Mouse (Mus musculus) CH12.LX (cell line): Measurements from ENCODE around the gene Cabp1. TPM values are rescaled to one million over a fixed set of nuclear protein-coding genes. Genes with fewer than 3 reads are reported as not detected.

Experiments
- DNase-seq: peaks from one replicate; pipeline ENCODE4 v3.0.0-alpha.2; 2013; ENCODE audit errors: extremely low read depth
- H3K27ac ChIP-seq: 2 replicates; pipeline ENCODE4 v1.5.1; 2012; ENCODE audit warnings: low read depth, mild to moderate bottlenecking, control low read depth, moderate library complexity; ENCODE audit not compliant: insufficient read depth
- H3K27me3 ChIP-seq: replicated peaks from 2 replicates; pipeline ENCODE3; 2012; ENCODE audit warnings: inconsistent platforms
- H3K36me3 ChIP-seq, 2 experiments: replicated peaks in 1 of 2; 2 replicates each; pipeline versions ENCODE3 to v1.6.1; 2012; ENCODE audit warnings: inconsistent platforms in 1 of 2, low read length in 1 of 2, mild to moderate bottlenecking in 1 of 2, mixed read lengths in 1 of 2, moderate library complexity in 1 of 2; ENCODE audit not compliant: control insufficient read depth in 1 of 2, insufficient read depth in 1 of 2
- H3K4me1 ChIP-seq, 2 experiments: 2 replicates each; pipeline ENCODE4 v1.6.1; 2012; ENCODE audit warnings: inconsistent platforms in 1 of 2, moderate library complexity in 1 of 2; ENCODE audit not compliant: insufficient read depth in 2 of 2, control insufficient read depth in 1 of 2
- H3K4me2 ChIP-seq: 2 replicates; pipeline ENCODE4 v1.6.1; 2012; ENCODE audit warnings: low read depth, mild to moderate bottlenecking, control low read depth; ENCODE audit not compliant: poor library complexity, insufficient read depth, severe bottlenecking
- H3K4me3 ChIP-seq, 3 experiments: fragments of 150-350 bp in 1 of 3; sonication (generic) in 1 of 3; replicated peaks in 1 of 3; 2 replicates each; pipeline versions ENCODE3 to v1.5.1; 2011 to 2012; ENCODE audit warnings: low read depth in 2 of 3, low read length in 2 of 3, mild to moderate bottlenecking in 2 of 3, moderate library complexity in 2 of 3, control low read depth in 1 of 3, improper control_type of control experiment in 1 of 3, inconsistent platforms in 1 of 3, mixed read lengths in 1 of 3; ENCODE audit not compliant: poor library complexity in 1 of 3
- H3K79me2 ChIP-seq: replicated peaks from 2 replicates; pipeline ENCODE4 v1.6.1; 2012; ENCODE audit warnings: mild to moderate bottlenecking, moderate library complexity; ENCODE audit not compliant: control insufficient read depth, poor library complexity, insufficient read depth, severe bottlenecking; ENCODE audit errors: extremely low read depth
- H3K9ac ChIP-seq: 2 replicates; pipeline ENCODE4 v1.6.1; 2012; ENCODE audit warnings: low read depth, mild to moderate bottlenecking, control low read depth, moderate library complexity; ENCODE audit not compliant: insufficient read depth
- H3K9me3 ChIP-seq: replicated peaks from 2 replicates; pipeline ENCODE3; 2012; ENCODE audit warnings: low read length, inconsistent platforms, mixed read lengths
- BHLHE40 ChIP-seq: IDR thresholded peaks from 2 replicates; pipeline ENCODE4 v1.6.1; 2011; ENCODE audit warnings: mild to moderate bottlenecking, low read depth, low read length, improper control_type of control experiment
- CHD2 ChIP-seq: IDR thresholded peaks from 2 replicates; pipeline ENCODE4 v1.6.1; 2011; ENCODE audit warnings: low read length, improper control_type of control experiment
- CTCF ChIP-seq, 2 experiments: IDR thresholded peaks in 1 of 2; conservative IDR thresholded peaks in 1 of 2; 2 replicates each; pipeline ENCODE4 v1.5.1; 2011 to 2012; ENCODE audit warnings: low read depth in 2 of 2, low read length in 2 of 2, improper control_type of control experiment in 1 of 2, inconsistent platforms in 1 of 2, mild to moderate bottlenecking in 1 of 2, moderate library complexity in 1 of 2
- E2F4 ChIP-seq: IDR thresholded peaks from 2 replicates; pipeline ENCODE4 v1.6.1; 2011; ENCODE audit warnings: low read depth, low read length, improper control_type of control experiment; ENCODE audit not compliant: insufficient replicate concordance
- ELF1 ChIP-seq: IDR thresholded peaks from 2 replicates; pipeline ENCODE4 v1.6.1; 2014; ENCODE audit warnings: low read depth, mild to moderate bottlenecking, inconsistent platforms, low read length, improper control_type of control experiment
- EP300 ChIP-seq: IDR thresholded peaks from 2 replicates; pipeline ENCODE4 v1.6.1; 2011; ENCODE audit warnings: low read length, improper control_type of control experiment
- ETS1 ChIP-seq: conservative IDR thresholded peaks from 2 replicates; pipeline ENCODE4 v1.6.1; 2012; ENCODE audit warnings: low read depth, mild to moderate bottlenecking, inconsistent platforms, low read length, improper control_type of control experiment, moderate library complexity
- GABPA ChIP-seq: IDR thresholded peaks from 2 replicates; pipeline ENCODE4 v1.6.1; 2012; ENCODE audit warnings: low read depth, low read length, improper control_type of control experiment, inconsistent platforms; ENCODE audit not compliant: insufficient replicate concordance
- IRF4 ChIP-seq: IDR thresholded peaks from 2 replicates; pipeline ENCODE4 v1.6.1; 2014; ENCODE audit warnings: low read depth, mild to moderate bottlenecking, inconsistent platforms, low read length, improper control_type of control experiment
- JUN ChIP-seq: IDR thresholded peaks from 2 replicates; pipeline ENCODE4 v1.6.1; 2011; ENCODE audit warnings: low read depth, mild to moderate bottlenecking, low read length, improper control_type of control experiment, moderate library complexity; ENCODE audit not compliant: insufficient read depth
- KAT2A ChIP-seq: IDR thresholded peaks from 2 replicates; pipeline ENCODE4 v1.6.1; 2012; ENCODE audit warnings: low read length, improper control_type of control experiment, inconsistent platforms; ENCODE audit not compliant: insufficient replicate concordance
- MAFK ChIP-seq: IDR thresholded peaks from 2 replicates; pipeline ENCODE4 v1.6.1; 2011; ENCODE audit warnings: low read length, improper control_type of control experiment; ENCODE audit not compliant: insufficient replicate concordance
- MAX ChIP-seq: IDR thresholded peaks from 2 replicates; pipeline ENCODE4 v1.6.1; 2011; ENCODE audit warnings: low read length, improper control_type of control experiment
- MEF2A ChIP-seq: IDR thresholded peaks from 2 replicates; pipeline ENCODE4 v1.6.1; 2014; ENCODE audit warnings: low read depth, mild to moderate bottlenecking, inconsistent platforms, low read length, improper control_type of control experiment, borderline replicate concordance
- MXI1 ChIP-seq: IDR thresholded peaks from 2 replicates; pipeline ENCODE4 v1.6.1; 2011; ENCODE audit warnings: mild to moderate bottlenecking, low read depth, low read length, improper control_type of control experiment
- NELFE ChIP-seq: IDR thresholded peaks from 2 replicates; pipeline ENCODE4 v1.6.1; 2011; ENCODE audit warnings: low read depth, low read length, improper control_type of control experiment
- NRF1 ChIP-seq: IDR thresholded peaks from 2 replicates; pipeline ENCODE4 v1.6.1; 2014; ENCODE audit warnings: low read depth, mild to moderate bottlenecking, inconsistent platforms, low read length, improper control_type of control experiment, moderate library complexity
- PAX5 ChIP-seq: IDR thresholded peaks from 2 replicates; pipeline ENCODE4 v1.6.1; 2012; ENCODE audit warnings: low read length, inconsistent platforms, mixed read lengths
- POLR2A ChIP-seq: IDR thresholded peaks from 2 replicates; pipeline ENCODE4 v1.6.1; 2011; ENCODE audit warnings: low read depth, mild to moderate bottlenecking, improper control_type of control experiment, low read length
- POLR2AphosphoS2 ChIP-seq: IDR thresholded peaks from 2 replicates; pipeline ENCODE4 v1.6.1; 2011; ENCODE audit warnings: low read depth, low read length, improper control_type of control experiment
- RAD21 ChIP-seq: IDR thresholded peaks from 2 replicates; pipeline ENCODE4 v1.6.1; 2011; ENCODE audit warnings: low read depth, mild to moderate bottlenecking, low read length, improper control_type of control experiment, moderate library complexity
- SIN3A ChIP-seq: IDR thresholded peaks from 2 replicates; pipeline ENCODE4 v1.6.1; 2012; ENCODE audit warnings: low read length, improper control_type of control experiment, inconsistent platforms
- SMC3 ChIP-seq: IDR thresholded peaks from 2 replicates; pipeline ENCODE4 v1.6.1; 2011; ENCODE audit warnings: low read depth, low read length, improper control_type of control experiment
- TBP ChIP-seq: conservative IDR thresholded peaks from 2 replicates; pipeline ENCODE4 v1.6.1; 2011; ENCODE audit warnings: low read depth, low read length, improper control_type of control experiment
- TCF12 ChIP-seq: IDR thresholded peaks from 2 replicates; pipeline ENCODE4 v1.6.1; 2014; ENCODE audit warnings: low read depth, mild to moderate bottlenecking, inconsistent platforms, low read length, improper control_type of control experiment
- USF1 ChIP-seq: IDR thresholded peaks from 2 replicates; pipeline ENCODE4 v1.6.1; 2014; ENCODE audit warnings: low read depth, mild to moderate bottlenecking, inconsistent platforms, low read length, improper control_type of control experiment
- USF2 ChIP-seq: conservative IDR thresholded peaks from 2 replicates; pipeline ENCODE4 v1.6.1; 2011; ENCODE audit warnings: low read depth, low read length, improper control_type of control experiment
- ZC3H11A ChIP-seq: IDR thresholded peaks from 2 replicates; pipeline ENCODE4 v1.6.1; 2012; ENCODE audit warnings: low read depth, mild to moderate bottlenecking, inconsistent platforms, low read length, improper control_type of control experiment
- ZMIZ1 ChIP-seq: IDR thresholded peaks from 2 replicates; pipeline ENCODE4 v1.6.1; 2012; ENCODE audit warnings: low read depth, mild to moderate bottlenecking, inconsistent platforms, low read length, improper control_type of control experiment
- ZNF384 ChIP-seq: IDR thresholded peaks from 2 replicates; pipeline ENCODE4 v1.6.1; 2012; ENCODE audit warnings: low read depth, low read length, improper control_type of control experiment, inconsistent platforms
- dilution Hi-C: fragments of 300-500 bp; cut with MboI; formaldehyde crosslinking; loops from 2 replicates; pipeline ENCODE4 v1.14.3; 2020; ENCODE audit warnings: low sequenced_read_pairs; ENCODE audit not compliant: extremely low pct_unique_long_range_greater_than_20kb, extremely low pct_ligation_motif_present
- in situ Hi-C: fragments of 300-500 bp; cut with MboI; formaldehyde crosslinking; loops from 3 replicates; pipeline ENCODE4 v1.14.3; 2019; ENCODE audit warnings: low sequenced_read_pairs, low pct_ligation_motif_present, low pct_unique_long_range_greater_than_20kb, mixed read lengths
- polyA plus RNA-seq: library from polyadenylated mRNA; unstranded; fragments of >175 nt; gene quantifications from 2 replicates; pipeline ENCODE4 v1.2.1, GENCODE M21; 2012; ENCODE audit warnings: low read depth; ENCODE audit not compliant: insufficient read length
- total RNA-seq, 2 experiments: library from RNA; depleted of rRNA; stranded (reverse); fragments of 300-350 nt in 1 of 2; fragments of >200 nt in 1 of 2; gene quantifications; 2 replicates each; pipeline ENCODE4 v1.2.3; 2012 to 2014

Gene Cabp1
- total and polyA plus RNA-seq, 3 experiments: 0.59 to 1.8 (median 1.7) TPM

DNA sequence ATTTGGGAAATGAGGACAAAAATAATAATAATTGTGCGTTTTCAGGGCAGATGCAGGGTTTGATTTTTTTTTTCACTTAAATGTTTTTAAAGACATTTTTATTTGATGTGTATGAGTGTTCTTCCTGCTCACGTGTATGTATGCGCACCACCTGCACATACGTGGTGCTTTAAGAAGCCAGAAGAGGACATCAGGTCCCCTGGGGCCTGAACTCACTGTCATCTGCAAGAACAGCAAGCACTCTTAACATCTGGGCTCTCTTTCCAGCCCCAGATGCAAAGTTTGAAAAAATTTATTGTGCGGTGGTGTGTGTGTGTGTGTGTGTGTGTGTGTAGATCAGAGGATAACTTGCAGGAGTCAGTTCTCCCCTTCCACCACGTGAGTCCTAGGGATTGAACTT is 16.3 kb downstream of the Cabp1 start:
- no peak overlapping the region for H3K9ac ChIP-seq
- H3K27ac ChIP-seq: no peak overlapping the region
- H3K9me3 ChIP-seq: peaks cover 2% of the 10 kb centered on the region
- H3K4me2 ChIP-seq: no peak overlapping the region
- peaks cover 1 to 13% of the 10 kb centered on the region in 2 experiments; a peak in 3 of 4 replicates for H3K4me1 ChIP-seq
- TF ChIP-seq SIN3A (no peak), CTCF (conservative IDR thresholded peaks at IDR 0.05 in 1 of 2, IDR thresholded peaks at IDR 0.05 in 1 of 2; ENCODE audit: low read depth in 2 of 2, low read length in 2 of 2) (no peak), BHLHE40 (no peak; the same call in 1 of the 2 replicates), E2F4 (no peak), EP300 (no peak), MAFK (no peak), MXI1 (no peak), NELFE (no peak), ETS1 (no peak), GABPA (no peak), NRF1 (no peak), POLR2AphosphoS2 (no peak), ZC3H11A (no peak), ZMIZ1 (no peak), JUN (no peak), MEF2A (no peak), MAX (no peak), ZNF384 (no peak), ELF1 (no peak)
- H3K4me3 ChIP-seq: no peak overlapping the region
- peaks cover 0 to 4% of the 10 kb centered on the region in 2 experiments for H3K36me3 ChIP-seq
- in situ Hi-C loops: no loop called here
- dilution Hi-C loops: no loop called here
- no peaks in the 10 kb centered on the region for H3K79me2 ChIP-seq
- DNase-seq: no peak
- H3K27me3 ChIP-seq: no peaks in the 10 kb centered on the region

DNA sequence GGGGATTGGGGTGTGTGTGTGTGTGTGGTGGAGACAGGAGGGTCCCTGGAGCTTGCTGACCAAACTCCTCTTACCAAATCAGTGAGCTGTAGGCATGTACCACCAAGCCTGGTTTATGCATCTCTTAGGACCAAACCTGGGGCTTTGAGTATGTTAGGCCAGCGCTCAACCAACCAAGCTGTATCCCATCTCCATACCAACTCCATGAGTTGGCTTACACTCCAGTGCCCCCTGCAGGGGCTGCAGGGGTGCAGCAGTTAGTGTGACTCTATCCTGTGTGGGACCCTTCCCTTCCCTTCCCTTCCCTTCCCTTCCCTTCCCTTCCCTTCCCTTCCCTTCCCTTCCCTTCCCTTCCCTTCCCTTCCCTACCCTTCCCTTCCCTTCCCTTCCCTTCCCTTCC is 19.6 kb downstream of the Cabp1 start:
- Histone ChIP-seq H3K79me2 (no peaks in the 10 kb centered on the region), H3K27me3 (no peaks in the 10 kb centered on the region), H3K36me3 (no peaks in the 10 kb centered on the region), H3K9me3 (peaks cover 2% of the 10 kb centered on the region), H3K27ac (no peak overlapping the region), H3K9ac (no peak overlapping the region), H3K4me3 (no peak overlapping the region), H3K4me1 (peaks cover 0 to 5% of the 10 kb centered on the region in 2 experiments; a peak in 1 of 4 replicates), H3K4me2 (no peak overlapping the region)
- dilution Hi-C loops (no loop called here), in situ Hi-C loops (no loop called here)
- DNase-seq: no peak
- TF ChIP-seq NELFE (no peak), TCF12 (no peak), EP300 (no peak), IRF4 (no peak), ZMIZ1 (no peak), ZC3H11A (no peak), NRF1 (no peak), TBP (no peak), RAD21 (peak; percentile 55), POLR2AphosphoS2 (no peak), SMC3 (peak; percentile 51), USF2 (no peak), CTCF (conservative IDR thresholded peaks at IDR 0.05 in 1 of 2, IDR thresholded peaks at IDR 0.05 in 1 of 2; ENCODE audit: low read depth in 2 of 2, low read length in 2 of 2) (peak in 1 of 2 experiments; percentile 58; a peak in 2 of 4 replicates), PAX5 (no peak), MXI1 (no peak), CHD2 (no peak), MAFK (no peak), USF1 (no peak), POLR2A (no peak), KAT2A (no peak)
